Mouse (Mus musculus): ENCODE results near the gene Abi3.

The Abi3 gene

DNA sequence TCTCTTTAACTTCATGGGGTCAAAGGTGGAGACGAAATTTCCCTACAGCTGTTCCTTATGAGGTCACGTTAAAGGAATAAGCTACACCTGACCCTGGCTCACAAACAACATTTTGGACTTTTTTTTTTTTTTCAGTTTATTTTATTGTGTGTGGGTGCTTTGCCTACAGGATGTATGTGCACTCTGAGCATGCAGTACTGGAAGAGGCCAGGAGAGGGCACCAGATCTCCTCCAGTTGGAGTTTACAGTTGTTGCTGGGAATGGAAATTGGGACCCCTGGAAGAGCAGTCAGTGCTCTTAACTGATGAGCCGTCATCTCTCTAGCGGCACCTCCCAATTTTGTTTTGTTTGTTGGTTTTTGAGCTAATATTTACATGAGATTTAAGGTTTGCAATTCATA, 56.6 kb downstream of the Abi3 start:
- no peak for DNase-seq (ENCODE audit: low spot score in 2 of 2)

DNA sequence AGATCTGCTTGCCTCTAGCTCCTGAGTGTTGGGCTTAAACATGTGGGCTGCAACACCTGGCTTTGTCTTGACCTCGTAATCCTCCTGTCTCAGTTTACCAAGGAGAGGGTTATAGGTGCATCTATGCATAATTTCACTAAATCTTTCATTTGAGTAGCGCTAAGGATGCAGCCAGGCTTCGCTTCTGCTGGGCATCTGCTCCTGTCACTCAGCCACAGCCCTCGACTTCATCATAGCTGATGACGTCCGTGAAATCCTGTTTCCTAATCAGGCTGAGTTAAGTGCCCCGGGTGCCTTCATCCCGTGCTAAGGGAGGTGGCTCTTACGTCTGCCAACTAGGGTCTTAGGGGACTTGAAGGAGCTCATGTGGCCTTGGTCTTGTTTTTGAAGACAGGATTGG, 58.3 kb downstream of the Abi3 start:
- no peak for DNase-seq (ENCODE audit: low spot score in 2 of 2)

DNA sequence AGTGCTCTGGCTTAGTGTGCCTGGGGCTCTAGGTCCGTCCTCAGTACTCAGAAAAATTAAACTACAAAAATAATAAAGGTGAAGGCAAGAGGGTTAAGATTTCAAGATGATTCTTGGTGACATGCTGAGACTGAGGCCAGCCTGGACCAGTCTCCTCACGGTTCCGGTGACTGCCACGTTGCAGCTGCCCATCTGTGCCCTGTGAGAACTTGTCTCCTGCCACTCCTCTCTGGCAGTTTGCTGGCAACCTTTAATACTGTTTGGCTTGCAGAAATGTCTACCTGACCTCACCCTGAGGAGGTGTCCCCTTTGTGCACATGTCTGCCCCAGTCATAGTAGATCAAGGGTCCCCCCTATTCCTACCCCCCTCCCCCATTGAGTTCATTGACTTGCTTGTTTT, 58.8 kb downstream of the Abi3 start:
- no peak for DNase-seq (ENCODE audit: low spot score in 2 of 2)

DNA sequence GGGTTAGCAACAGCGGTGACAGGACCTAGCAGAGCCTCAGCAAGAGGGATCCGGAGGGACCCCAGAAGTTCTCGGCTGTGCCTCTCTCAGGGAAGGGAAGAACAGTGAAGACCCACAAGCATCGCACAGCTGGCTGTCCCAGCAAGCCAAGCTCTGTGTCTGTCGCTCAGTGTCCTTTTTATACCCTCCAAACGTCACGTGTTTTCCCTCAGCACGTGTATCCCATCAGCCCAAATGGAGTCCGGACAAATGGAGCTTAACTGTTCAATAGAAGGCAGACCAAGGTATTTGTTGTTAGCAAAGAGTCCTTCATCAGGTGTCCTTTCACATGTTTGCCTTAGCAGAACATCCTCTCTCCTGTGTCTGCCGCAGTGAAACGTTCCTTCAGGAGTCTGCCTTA, 60.7 kb downstream of the Abi3 start:
- no peak for DNase-seq (ENCODE audit: low spot score in 2 of 2)

DNA sequence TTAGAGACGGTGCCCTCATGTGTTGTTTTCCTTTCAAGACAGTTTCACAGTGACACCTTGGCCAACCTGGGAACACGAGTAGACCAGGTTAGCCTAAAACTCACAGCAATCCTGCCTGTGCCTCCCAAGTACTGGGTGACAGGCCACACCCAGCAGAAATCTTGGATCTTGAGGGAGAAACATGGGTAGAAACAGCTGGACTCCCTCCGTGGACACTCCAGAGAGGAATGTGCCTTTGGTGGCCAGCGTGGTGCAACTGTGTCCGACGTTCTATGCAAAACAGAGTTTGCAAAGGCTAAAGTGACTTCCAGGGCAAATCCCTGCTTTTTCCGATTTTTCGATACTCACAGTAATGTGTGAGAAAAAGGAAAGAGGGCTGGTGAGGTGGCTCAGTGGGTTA, 61.8 kb downstream of the Abi3 start:
- DNase-seq (ENCODE audit: low spot score in 2 of 2): no peak

All from urinary bladder, adult 18-20 months (tissue).